Mouse (Mus musculus) neural tube, embryonic 15.5 days (tissue): Measurements from ENCODE around the gene Mrgprb8. TPM values are rescaled to one million over a fixed set of nuclear protein-coding genes. Genes with fewer than 3 reads are reported as not detected.
"Not testable (repeated sequence)": the region's sequence is repeated elsewhere in the genome, so short reads cannot be mapped to it uniquely, and the experiment has no call there.

Experiments
- ATAC-seq: fragments of 200-750 bp; cut with Nextera tagmentation; 2 replicates; pipeline ENCODE4 v1.8.0; 2017; ENCODE audit warnings: mild to moderate bottlenecking, moderate TSS enrichment, moderate library complexity; ENCODE audit not compliant: low FRiP score
- H3K27ac ChIP-seq: fragments of 300-500 bp; sonication (generic); replicated peaks from 2 replicates; pipeline ENCODE4 v1.5.1; 2015; ENCODE audit warnings: mild to moderate bottlenecking, inconsistent platforms
- H3K27me3 ChIP-seq: fragments of 300-500 bp; sonication (generic); replicated peaks from 2 replicates; pipeline ENCODE4 v1.6.1; 2015; ENCODE audit warnings: inconsistent platforms
- H3K36me3 ChIP-seq: fragments of 300-500 bp; sonication (generic); 2 replicates; pipeline ENCODE4 v1.6.1; 2015; ENCODE audit warnings: inconsistent platforms
- H3K4me1 ChIP-seq: fragments of 300-500 bp; sonication (generic); 2 replicates; pipeline ENCODE4 v1.6.1; 2015; ENCODE audit warnings: inconsistent platforms
- H3K4me2 ChIP-seq: fragments of 300-500 bp; sonication (generic); 2 replicates; pipeline ENCODE4 v1.6.1; 2015; ENCODE audit warnings: inconsistent platforms, mild to moderate bottlenecking, moderate library complexity
- H3K4me3 ChIP-seq: fragments of 300-500 bp; sonication (generic); replicated peaks from 2 replicates; pipeline ENCODE4 v1.5.1; 2015; ENCODE audit warnings: mild to moderate bottlenecking, inconsistent platforms
- H3K9ac ChIP-seq: fragments of 300-500 bp; sonication (generic); replicated peaks from 2 replicates; pipeline ENCODE4 v1.6.1; 2015; ENCODE audit warnings: mild to moderate bottlenecking, inconsistent platforms
- H3K9me3 ChIP-seq: fragments of 300-500 bp; sonication (generic); replicated peaks from 2 replicates; pipeline ENCODE4 v1.6.1; 2016; ENCODE audit warnings: inconsistent platforms
- WGBS: fragments of 180-500 bp; shearing (Covaris S2); methylation state at CpG from one replicate; pipeline ENCODE4 v1.1.7; 2015; ENCODE audit warnings: mixed read lengths; 5-methylcytosine and 5-hydroxymethylcytosine counted together
- polyA plus RNA-seq: library from polyadenylated mRNA; unstranded; fragments of >200 nt; fragmentation: Nextera tagmentation; extraction: Ambion mirVana; gene quantifications from 2 replicates; pipeline ENCODE4 v1.2.1, GENCODE M21; 2015

Gene Mrgprb8
- polyA plus RNA-seq, result not detected in 2 replicates

- H3K9me3 ChIP-seq, result peaks cover 19% of the 10 kb centered on the region; the same call in 1 of the 2 replicates
- H3K27me3 ChIP-seq, result no peaks in the 10 kb centered on the region
- 78% methylated on average over 2 of the region's 2 CpGs for WGBS
- H3K9ac ChIP-seq, result no peak within 1 kb of the TSS
- H3K4me2 ChIP-seq, result no peak within 1 kb of the TSS
- H3K4me1 ChIP-seq, result no peaks in the 10 kb centered on the region
- no peak for ATAC-seq
- H3K4me3 ChIP-seq, result no peak within 1 kb of the TSS
- H3K27ac ChIP-seq, result no peak within 1 kb of the TSS
- no peaks in the 10 kb centered on the region for H3K36me3 ChIP-seq
Measured at GRCm38 (mm10) chr7:48388226-48388625, at the start of gene Mrgprb8. Mrgprb8 (plus strand) TSS chr7:48388526.

- WGBS, result 85% methylated on average over 3 of the region's 3 CpGs
- H3K9ac ChIP-seq, H3K27me3 ChIP-seq, H3K4me3 ChIP-seq, ATAC-seq, H3K36me3 ChIP-seq, H3K4me1 ChIP-seq, H3K9me3 ChIP-seq, H3K4me2 ChIP-seq, H3K27ac ChIP-seq: not testable (repeated sequence)
Measured at GRCm38 (mm10) chr7:48435936-48436335, 47.6 kb downstream of the Mrgprb8 start.

GRCm38 (mm10) chr7:48436581-48436980 is 48.3 kb downstream of the Mrgprb8 start:
- Histone ChIP-seq H3K9ac (no peak overlapping the region), H3K27me3 (no peaks in the 10 kb centered on the region), H3K27ac (no peak overlapping the region), H3K4me3 (no peak overlapping the region), H3K4me1 (no peaks in the 10 kb centered on the region), H3K9me3 (peaks cover 10% of the 10 kb centered on the region; the same call in 1 of the 2 replicates), H3K4me2 (no peak overlapping the region), H3K36me3 (no peaks in the 10 kb centered on the region)
- WGBS, result 57% methylated on average over 3 of the region's 3 CpGs
- no peak for ATAC-seq

Other genes with a start within 250 kb of the Mrgprb8 start
- not detected in 2 replicates for gene Mrgprb5, start 219.5 kb upstream of the Mrgprb8 start, polyA plus RNA-seq
- not detected in 2 replicates for gene Mrgprb4, start 189.2 kb upstream of the Mrgprb8 start, polyA plus RNA-seq
- 0.04 TPM in 1 of 2 replicates, not detected in the other for gene Mrgprb1, start 67.8 kb downstream of the Mrgprb8 start, polyA plus RNA-seq
- gene Mrgprx2, start 110.8 kb downstream of the Mrgprb8 start, polyA plus RNA-seq, result not detected in 2 replicates
- gene Mrgprb2, start 169.6 kb downstream of the Mrgprb8 start, polyA plus RNA-seq, result not detected in 2 replicates